Mouse (Mus musculus): Measurements from ENCODE around the gene Pde11a. TPM values are rescaled to one million over a fixed set of nuclear protein-coding genes. Genes with fewer than 3 reads are reported as not detected.

The Pde11a gene
- total RNA-seq, 2 experiments from 2014 or later = 16.3 to 16.4 TPM

GRCm38 (mm10) chr2:76283378-76284132 is 55.0 kb downstream of the Pde11a start:
- DNase-seq (ENCODE audit: low spot score in 2 of 2) = peak; percentile 85 to 91
- Histone ChIP-seq H3K4me3 (no peak overlapping the region), H3K27ac (peak overlapping the region; percentile 86)
- TF ChIP-seq CTCF (conservative IDR thresholded peaks at IDR 0.05) = no peak

DNA sequence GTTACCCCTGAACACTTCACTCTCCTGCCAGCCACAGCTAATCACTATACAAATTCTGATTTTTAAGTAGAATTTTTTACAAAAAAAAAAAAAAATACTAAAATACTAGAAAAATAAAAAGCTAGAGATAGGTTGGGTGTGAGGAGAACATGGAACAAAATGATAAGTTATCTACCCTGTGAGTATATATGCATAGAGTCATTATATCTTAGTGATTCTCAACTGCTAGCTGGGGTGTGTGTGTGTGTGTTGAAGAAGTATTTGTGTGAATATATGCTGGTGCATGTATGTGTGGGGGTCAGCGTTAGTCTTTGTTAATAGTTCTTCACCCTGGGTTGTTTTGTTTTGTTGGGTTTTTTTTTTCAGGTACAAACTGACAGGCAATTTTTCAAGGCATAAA is 69.1 kb downstream of the Pde11a start:
- H3K4me3 ChIP-seq = no peak overlapping the region
- no peak for TF ChIP-seq CTCF (conservative IDR thresholded peaks at IDR 0.05)
- no peak for DNase-seq (ENCODE audit: low spot score in 2 of 2)
- no peak overlapping the region for H3K27ac ChIP-seq

- peak in 1 of 2 experiments; percentile 59 for DNase-seq (ENCODE audit: low spot score in 2 of 2)
- no peak for TF ChIP-seq CTCF (conservative IDR thresholded peaks at IDR 0.05)
Measured at GRCm38 (mm10) chr2:76267335-76267734, 71.2 kb downstream of the Pde11a start.

DNA sequence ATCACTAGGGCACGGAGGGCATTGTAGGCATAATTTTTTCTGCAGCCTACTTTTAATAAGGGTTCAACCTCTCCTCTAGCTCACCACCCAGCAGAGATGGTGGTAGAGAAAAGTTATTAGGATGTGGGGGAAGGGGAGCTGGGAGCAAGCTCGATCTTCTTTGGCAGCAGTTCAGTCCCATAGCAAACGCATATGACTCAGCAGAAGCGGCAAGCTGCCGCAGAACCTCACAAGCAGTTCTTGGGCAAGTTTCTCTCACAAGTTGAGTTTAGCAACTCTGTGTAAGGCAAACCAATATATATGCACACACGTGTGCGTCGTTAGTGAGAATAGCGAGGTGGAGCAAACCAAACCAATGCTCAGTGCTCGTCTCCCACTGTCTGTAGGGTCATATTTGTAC is 72.0 kb downstream of the Pde11a start:
- TF ChIP-seq CTCF (conservative IDR thresholded peaks at IDR 0.05) = no peak
- H3K27ac ChIP-seq = peak overlapping the region; percentile 62; the same call in 1 of the 2 replicates
- no peak overlapping the region for H3K4me3 ChIP-seq
- DNase-seq (ENCODE audit: low spot score in 2 of 2) = peak; percentile 52 to 65

More at GRCm38 (mm10) chr2:76267335-76267734, 71.2 kb downstream of the Pde11a start:
- Histone ChIP-seq H3K4me3 (no peak overlapping the region), H3K27ac (peak overlapping the region; percentile 62; the same call in 1 of the 2 replicates)

- H3K4me3 ChIP-seq = no peak overlapping the region
- TF ChIP-seq CTCF (conservative IDR thresholded peaks at IDR 0.05) = no peak
- DNase-seq (ENCODE audit: low spot score in 2 of 2) = no peak
- H3K27ac ChIP-seq = peak overlapping the region; percentile 46; the same call in 1 of the 2 replicates
Measured at GRCm38 (mm10) chr2:76264258-76264657, 74.3 kb downstream of the Pde11a start.

DNA sequence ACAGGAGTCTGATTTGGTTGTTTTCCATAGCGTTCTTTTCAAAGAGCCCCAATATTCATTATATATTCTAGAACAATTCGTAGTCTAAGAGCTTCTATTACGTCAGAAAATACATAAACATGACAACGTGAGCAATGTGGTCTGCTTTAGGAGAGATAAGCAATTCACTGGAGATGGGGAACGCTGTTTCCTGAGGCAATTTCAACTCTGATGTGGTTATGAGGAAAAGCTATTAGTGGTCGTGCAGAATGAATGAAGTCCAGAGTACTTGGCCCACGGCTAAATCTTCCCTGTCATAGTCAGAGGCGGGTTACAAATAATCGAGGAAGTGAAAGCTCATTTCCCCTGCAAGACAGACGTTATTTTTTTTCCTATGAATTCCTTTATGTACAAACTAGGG is 75.9 kb downstream of the Pde11a start:
- H3K27ac ChIP-seq = no peak overlapping the region
- no peak for TF ChIP-seq CTCF (conservative IDR thresholded peaks at IDR 0.05)
- DNase-seq (ENCODE audit: low spot score in 2 of 2) = no peak
- no peak overlapping the region for H3K4me3 ChIP-seq

GRCm38 (mm10) chr2:76254833-76255232 is 83.7 kb downstream of the Pde11a start:
- DNase-seq (ENCODE audit: low spot score in 2 of 2) = peak; percentile 58 to 77
- no peak overlapping the region for H3K4me3 ChIP-seq
- TF ChIP-seq CTCF (conservative IDR thresholded peaks at IDR 0.05) = peak; percentile 95
- no peak overlapping the region for H3K27ac ChIP-seq

DNA sequence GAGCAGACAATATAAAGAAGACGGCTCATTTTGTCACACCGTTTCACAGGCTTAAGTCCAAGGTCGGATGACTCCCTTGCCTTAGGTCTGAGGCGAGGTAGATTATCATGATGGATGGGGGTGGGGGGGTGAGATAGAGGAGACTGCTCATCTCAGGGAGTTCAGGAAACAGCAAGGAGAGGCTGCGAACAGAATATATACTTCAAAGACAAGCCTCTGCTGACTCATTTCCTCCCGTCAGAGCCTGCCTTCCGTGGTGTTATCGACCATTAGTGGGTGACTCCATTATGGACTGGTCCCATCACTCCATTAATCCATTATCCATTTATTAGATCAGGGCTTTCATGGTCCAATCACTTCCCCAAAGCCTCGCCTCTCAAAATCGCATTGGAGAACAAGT is 87.2 kb downstream of the Pde11a start:
- H3K4me3 ChIP-seq = no peak overlapping the region
- DNase-seq (ENCODE audit: low spot score in 2 of 2) = no peak
- no peak overlapping the region for H3K27ac ChIP-seq
- TF ChIP-seq CTCF (conservative IDR thresholded peaks at IDR 0.05) = no peak

- Histone ChIP-seq H3K4me3 (no peak overlapping the region), H3K27ac (no peak overlapping the region)
- DNase-seq (ENCODE audit: low spot score in 2 of 2) = no peak
- TF ChIP-seq CTCF (conservative IDR thresholded peaks at IDR 0.05) = no peak
Measured at GRCm38 (mm10) chr2:76248242-76248641, 90.3 kb downstream of the Pde11a start.

DNA sequence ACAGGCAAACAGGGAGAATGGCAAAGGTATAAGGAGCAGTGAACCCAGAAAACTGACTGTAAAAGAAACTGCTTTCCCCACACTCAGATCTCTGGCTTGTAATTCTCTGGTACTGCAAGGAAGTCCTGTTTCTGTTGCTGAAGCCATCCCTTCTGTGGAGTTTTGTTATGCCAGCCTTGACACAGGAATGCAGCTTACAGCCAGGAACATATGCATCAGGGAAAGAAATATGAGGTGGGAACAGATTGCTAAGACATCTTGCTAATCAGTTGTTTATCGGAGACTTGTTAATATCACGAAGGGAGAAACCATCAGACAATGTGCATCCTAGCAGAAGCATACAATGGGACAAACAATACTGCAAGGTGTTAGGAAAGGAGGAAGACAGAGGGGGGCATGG is 99.4 kb downstream of the Pde11a start:
- no peak overlapping the region for H3K4me3 ChIP-seq
- TF ChIP-seq CTCF (conservative IDR thresholded peaks at IDR 0.05) = no peak
- peak overlapping the region; percentile 10; the same call in 1 of the 2 replicates for H3K27ac ChIP-seq
- DNase-seq (ENCODE audit: low spot score in 2 of 2) = peak in 1 of 2 experiments; percentile 8

DNA sequence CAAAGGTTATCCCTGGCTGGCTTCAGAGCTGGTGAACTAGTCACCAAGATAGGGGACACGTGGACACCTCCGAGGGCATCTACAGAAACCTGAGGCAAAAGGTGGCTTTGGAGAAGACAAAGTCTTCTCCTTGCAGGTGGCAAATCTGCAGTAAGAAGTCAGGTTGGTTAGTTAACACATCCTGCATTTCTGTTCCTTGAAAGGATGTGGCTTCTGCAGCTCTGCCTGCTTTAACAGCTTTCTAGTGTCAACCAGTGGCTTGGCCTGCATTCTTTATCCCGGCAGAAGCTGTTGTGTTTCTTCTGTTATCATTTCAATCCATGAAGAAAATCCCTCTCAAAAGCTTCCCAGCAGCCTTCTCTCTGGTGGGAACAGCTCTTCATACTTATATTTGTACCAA is 100.1 kb downstream of the Pde11a start:
- TF ChIP-seq CTCF (conservative IDR thresholded peaks at IDR 0.05) = no peak
- Histone ChIP-seq H3K27ac (peak overlapping the region; percentile 10; the same call in 1 of the 2 replicates), H3K4me3 (no peak overlapping the region)
- DNase-seq (ENCODE audit: low spot score in 2 of 2) = no peak

GRCm38 (mm10) chr2:76237638-76238420 is 100.7 kb downstream of the Pde11a start:
- no peak for TF ChIP-seq CTCF (conservative IDR thresholded peaks at IDR 0.05)
- DNase-seq (ENCODE audit: low spot score in 2 of 2) = no peak

GRCm38 (mm10) chr2:76220364-76221108 is 118.0 kb downstream of the Pde11a start:
- DNase-seq (ENCODE audit: low spot score in 2 of 2) = no peak
- H3K4me3 ChIP-seq = no peak overlapping the region
- TF ChIP-seq CTCF (conservative IDR thresholded peaks at IDR 0.05) = no peak
- H3K27ac ChIP-seq = no peak overlapping the region

More at GRCm38 (mm10) chr2:76237638-76238420, 100.7 kb downstream of the Pde11a start:
- Histone ChIP-seq H3K27ac (no peak overlapping the region), H3K4me3 (no peak overlapping the region)
